Mouse (Mus musculus) C2C12 (cell line): ENCODE measurements at regions not wholly inside any gene's neighbourhood (a gene's known extent, or its start where the extent isn't known, plus 50 kb on each side); places are given as distances from the start of the nearest gene placed in this dataset.
A peak's percentile ranks its signal among the peaks of the same experiment; 100 is the strongest.

ENCODE experiments used
- H3K27me3 ChIP-seq: one replicate; pipeline ENCODE4 v1.6.1; 2011; ENCODE audit not compliant: control insufficient read depth, insufficient read depth, insufficient read length
- H3K36me3 ChIP-seq: one replicate; pipeline ENCODE4 v1.6.1; 2011; ENCODE audit not compliant: control insufficient read depth, insufficient read depth
- H3K4me3 ChIP-seq: one replicate; pipeline ENCODE4 v1.5.1; 2011; ENCODE audit warnings: mild to moderate bottlenecking, control low read depth; ENCODE audit not compliant: poor library complexity, insufficient read depth, severe bottlenecking
- H3K79me2 ChIP-seq: one replicate; pipeline ENCODE4 v1.6.1; 2011; ENCODE audit not compliant: control insufficient read depth, insufficient read depth
- H3K79me3 ChIP-seq: one replicate; pipeline ENCODE4 v1.6.1; 2011; ENCODE audit warnings: low read depth, control low read depth
- H3ac ChIP-seq: one replicate; pipeline ENCODE3; 2011; ENCODE audit warnings: low read depth; ENCODE audit not compliant: control insufficient read depth, insufficient read length
- CEBPB ChIP-seq: IDR thresholded peaks from one replicate; pipeline ENCODE4 v1.6.1; 2011; ENCODE audit warnings: low read depth, mild to moderate bottlenecking, control low read depth, moderate library complexity
- CTCF ChIP-seq: IDR thresholded peaks from one replicate; pipeline ENCODE4 v1.5.1; 2011; ENCODE audit not compliant: control insufficient read depth, insufficient read depth, insufficient read length
- FOSL1 ChIP-seq: IDR thresholded peaks from one replicate; pipeline ENCODE4 v1.8.0; 2011; ENCODE audit warnings: mild to moderate bottlenecking, low read length; ENCODE audit not compliant: poor library complexity, insufficient read depth, severe bottlenecking
- MAX ChIP-seq: IDR thresholded peaks from one replicate; pipeline ENCODE4 v1.6.1; 2011; ENCODE audit warnings: mild to moderate bottlenecking, control low read depth
- MYOD1 ChIP-seq: IDR thresholded peaks from one replicate; pipeline ENCODE4 v1.6.1; 2011; ENCODE audit warnings: low read depth; ENCODE audit not compliant: control insufficient read depth, insufficient read length
- MYOG ChIP-seq: IDR thresholded peaks from one replicate; pipeline ENCODE4 v1.6.1; 2011; ENCODE audit not compliant: control insufficient read depth, insufficient read length; ENCODE audit errors: extremely low read depth
- USF1 ChIP-seq: IDR thresholded peaks from one replicate; pipeline ENCODE4 v1.6.1; 2011; ENCODE audit warnings: low read depth, mild to moderate bottlenecking, control low read depth, moderate library complexity

DNA sequence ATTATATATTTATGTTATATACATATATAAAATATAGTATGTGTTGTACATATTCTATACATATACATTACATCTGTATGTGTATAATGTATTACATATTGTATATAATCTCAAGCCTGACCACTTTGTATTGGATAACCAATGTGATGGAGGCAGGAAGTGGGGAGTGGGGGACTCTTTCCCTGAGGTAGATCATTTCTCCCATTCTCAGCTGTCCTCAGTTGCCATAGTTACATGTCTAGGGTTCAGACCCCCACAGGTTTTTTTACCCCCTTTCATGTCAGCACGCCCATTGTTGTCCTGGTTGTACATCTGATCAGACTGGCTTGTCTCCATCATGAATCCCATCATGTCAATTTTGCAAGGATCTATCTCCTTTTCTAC lies 149.7 kb upstream of the Ank start:
- no peaks in the 10 kb centered on the region for H3K79me2 ChIP-seq
- no peaks in the 10 kb centered on the region for H3K79me3 ChIP-seq
- H3ac ChIP-seq, result no peak overlapping the region
- H3K4me3 ChIP-seq, result no peak overlapping the region
- TF ChIP-seq FOSL1 (no peak), CTCF (no peak), CEBPB (no peak), MYOD1 (no peak), MYOG (no peak), MAX (no peak), USF1 (no peak)
- peaks cover under 1% of the 10 kb centered on the region for H3K27me3 ChIP-seq
- H3K36me3 ChIP-seq, result no peaks in the 10 kb centered on the region

DNA sequence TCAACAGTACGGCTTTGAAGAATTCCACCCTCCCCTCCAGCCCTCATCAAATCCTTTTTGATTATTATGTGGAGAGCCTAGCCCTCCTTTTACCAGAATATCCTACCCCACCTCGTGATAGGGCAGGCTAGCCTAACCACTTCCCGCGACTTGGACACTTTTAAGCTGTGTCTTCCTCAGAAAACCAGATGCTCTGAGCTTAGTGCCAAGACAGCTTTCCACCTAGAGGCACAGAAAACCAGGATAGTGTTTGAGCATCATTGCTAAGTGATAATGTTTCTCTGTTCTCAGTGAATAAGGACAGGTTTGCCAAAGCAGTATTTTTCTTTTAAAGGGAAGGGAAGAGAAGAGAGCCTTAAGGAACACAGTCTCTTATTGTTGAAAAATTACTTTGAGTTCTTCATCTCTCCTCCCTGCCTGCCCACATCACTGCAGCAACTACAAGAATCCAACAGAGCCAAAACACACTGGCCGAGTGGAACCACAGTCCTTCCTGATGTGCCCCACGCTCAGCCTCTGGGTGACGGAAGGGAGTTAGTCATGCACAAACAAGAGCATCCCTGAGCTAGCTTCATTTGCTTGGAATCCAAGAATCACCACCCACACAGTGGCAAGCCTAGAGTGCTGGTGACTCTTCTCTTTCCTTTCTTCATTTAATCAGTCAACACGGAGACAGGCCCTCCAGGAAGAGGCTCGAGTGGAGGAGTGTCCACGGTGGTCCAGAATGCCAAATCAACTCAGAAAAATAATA lies 144.4 kb upstream of the Ank start:
- H3K27me3 ChIP-seq, result no peaks in the 10 kb centered on the region
- H3K79me2 ChIP-seq, result no peaks in the 10 kb centered on the region
- TF ChIP-seq MYOD1 (no peak), MAX (peak; percentile 75)
- H3K79me3 ChIP-seq, result no peaks in the 10 kb centered on the region
- no peak overlapping the region for H3K4me3 ChIP-seq
- no peak overlapping the region for H3ac ChIP-seq
- H3K36me3 ChIP-seq, result no peaks in the 10 kb centered on the region

DNA sequence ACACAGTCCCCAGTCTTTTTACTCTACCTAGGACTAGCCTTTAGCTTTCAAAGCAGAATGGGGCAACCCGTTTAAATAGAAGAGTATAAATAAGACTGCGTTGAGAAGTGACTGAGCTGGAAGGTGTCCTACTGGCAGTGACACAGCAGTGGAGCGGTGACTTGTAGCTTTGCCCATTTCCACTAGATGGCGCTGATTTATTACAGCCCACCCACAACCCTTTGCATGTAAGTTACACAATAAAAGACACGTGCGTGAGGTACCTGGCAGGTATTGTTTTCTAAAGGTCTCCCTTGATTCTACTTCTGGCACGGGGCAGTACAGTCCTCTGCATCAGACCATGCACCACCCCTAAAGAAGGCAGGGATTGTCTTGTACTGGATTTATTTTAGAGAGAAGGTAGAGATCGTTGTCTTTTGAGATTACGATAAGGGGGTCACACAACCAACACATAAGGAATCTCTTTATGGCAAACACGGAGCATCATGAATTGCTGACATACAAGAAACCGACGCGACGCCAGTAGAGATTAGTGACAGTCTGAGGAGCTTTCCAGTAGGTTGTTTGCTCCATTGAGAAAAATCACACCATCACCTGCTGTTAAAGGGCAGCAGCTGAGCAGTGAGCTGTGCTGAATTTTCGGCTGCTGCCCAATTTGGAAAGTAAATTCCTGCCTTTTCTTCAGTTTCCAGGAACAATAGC lies 140.5 kb upstream of the Ank start:
- no peak overlapping the region for H3K4me3 ChIP-seq
- no peaks in the 10 kb centered on the region for H3K79me2 ChIP-seq
- no peaks in the 10 kb centered on the region for H3K79me3 ChIP-seq
- no peaks in the 10 kb centered on the region for H3K36me3 ChIP-seq
- H3ac ChIP-seq, result no peak overlapping the region
- TF ChIP-seq MAX, result peak; percentile 90
- peak; percentile 85 for TF ChIP-seq CEBPB
- peak; percentile 86 for TF ChIP-seq CTCF
- no peak for TF ChIP-seq FOSL1
- no peak for TF ChIP-seq MYOD1
- H3K27me3 ChIP-seq, result no peaks in the 10 kb centered on the region

DNA sequence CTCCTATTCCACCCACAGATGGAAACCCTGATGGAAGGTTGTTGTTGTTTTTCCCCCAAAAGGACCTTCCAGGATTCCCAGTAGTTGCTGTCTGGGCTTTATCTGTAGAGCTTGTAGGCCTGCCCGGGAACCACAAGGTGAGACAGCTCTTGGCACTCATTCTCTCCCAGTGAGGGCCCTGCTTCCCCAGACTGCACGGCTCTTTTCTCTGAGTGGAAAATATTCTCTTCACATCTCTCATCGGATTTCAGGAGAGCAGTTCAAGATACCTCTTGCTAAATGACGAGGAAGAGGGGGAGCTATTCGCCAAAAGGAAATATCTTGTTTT lies 140.0 kb upstream of the Ank start:
- no peaks in the 10 kb centered on the region for H3K36me3 ChIP-seq
- H3K27me3 ChIP-seq, result no peaks in the 10 kb centered on the region
- no peak overlapping the region for H3K4me3 ChIP-seq
- no peaks in the 10 kb centered on the region for H3K79me3 ChIP-seq
- TF ChIP-seq CTCF, result no peak
- H3K79me2 ChIP-seq, result no peaks in the 10 kb centered on the region
- no peak overlapping the region for H3ac ChIP-seq

DNA sequence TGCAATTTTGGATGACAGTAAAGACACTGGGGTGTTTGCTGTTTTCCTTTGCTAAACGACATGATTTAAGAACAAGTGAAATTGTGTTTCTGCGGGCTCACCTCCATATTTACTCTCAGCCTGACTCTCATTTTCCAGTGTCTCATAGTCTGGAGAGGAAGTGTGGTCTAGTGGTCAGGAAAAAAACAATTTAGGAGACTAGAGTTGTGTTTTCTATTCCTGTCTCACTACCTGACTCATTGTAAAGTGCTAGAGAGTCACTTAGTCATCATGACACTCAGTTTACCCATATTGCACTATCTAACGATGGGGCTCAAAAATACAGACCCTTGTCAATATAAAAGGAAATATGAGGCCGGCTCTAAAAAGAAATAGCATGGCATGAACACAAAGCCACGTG lies 138.7 kb upstream of the Ank start:
- Histone ChIP-seq H3ac (no peak overlapping the region), H3K27me3 (no peaks in the 10 kb centered on the region), H3K79me3 (no peaks in the 10 kb centered on the region), H3K4me3 (no peak overlapping the region), H3K36me3 (no peaks in the 10 kb centered on the region), H3K79me2 (no peaks in the 10 kb centered on the region)
- TF ChIP-seq MAX (no peak), CTCF (no peak), USF1 (no peak), MYOG (no peak), CEBPB (no peak), FOSL1 (no peak), MYOD1 (no peak)

DNA sequence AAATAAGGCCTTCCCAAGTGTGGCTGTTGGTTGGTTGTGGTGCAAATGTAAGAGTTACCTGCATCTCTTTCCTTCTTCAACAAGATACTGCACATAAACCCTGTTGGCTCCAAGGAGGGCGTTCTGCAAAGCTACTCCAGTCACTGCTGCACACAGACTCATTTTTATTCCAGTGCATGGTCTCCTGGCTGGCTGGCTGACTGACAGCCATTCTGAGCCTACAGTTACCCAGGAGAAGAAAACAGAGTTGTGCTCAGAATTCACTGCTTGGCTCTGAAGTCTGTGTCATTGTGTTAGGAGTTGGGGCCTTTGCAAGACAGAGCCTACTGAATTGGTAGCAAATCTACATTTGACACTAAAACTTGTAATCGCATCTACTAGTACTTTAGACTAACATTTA lies 138.0 kb upstream of the Ank start:
- TF ChIP-seq FOSL1, result no peak
- no peak for TF ChIP-seq USF1
- TF ChIP-seq MYOD1, result no peak
- no peak for TF ChIP-seq MYOG
- no peak for TF ChIP-seq CEBPB
- TF ChIP-seq MAX, result no peak
- Histone ChIP-seq H3ac (no peak overlapping the region), H3K4me3 (no peak overlapping the region), H3K36me3 (no peaks in the 10 kb centered on the region), H3K79me2 (no peaks in the 10 kb centered on the region), H3K27me3 (no peaks in the 10 kb centered on the region), H3K79me3 (no peaks in the 10 kb centered on the region)
